Mouse (Mus musculus) liver, embryonic 14.5 days (tissue): ENCODE measurements around the gene Lysmd4. TPM values are rescaled to one million over a fixed set of nuclear protein-coding genes. Genes with fewer than 3 reads are reported as not detected.

Experiments used
- ATAC-seq: fragments of 200-750 bp; cut with Nextera tagmentation; 2 replicates; pipeline ENCODE4 v1.8.0; 2017; ENCODE audit warnings: moderate number of reproducible peaks, mild to moderate bottlenecking, moderate library complexity; ENCODE audit not compliant: insufficient read depth
- DNase-seq, 3 experiments: peaks; one replicate each; pipeline ENCODE4 v3.0.0-alpha.2; 2012 to 2013; ENCODE audit warnings: low read depth in 3 of 3, low spot score in 3 of 3
- H3K27ac ChIP-seq: fragments of 300-500 bp; sonication (generic); 2 replicates; pipeline ENCODE4 v1.5.1; 2014; ENCODE audit warnings: moderate library complexity, mild to moderate bottlenecking, control low read depth, inconsistent platforms
- H3K27me3 ChIP-seq: fragments of 300-500 bp; sonication (generic); 2 replicates; pipeline ENCODE4 v1.6.1; 2014; ENCODE audit warnings: mild to moderate bottlenecking, low read length, moderate library complexity; ENCODE audit not compliant: control insufficient read depth, insufficient read depth
- H3K36me3 ChIP-seq: fragments of 300-500 bp; sonication (generic); replicated peaks from 2 replicates; pipeline ENCODE4 v1.6.1; 2014; ENCODE audit warnings: low read depth; ENCODE audit not compliant: control insufficient read depth, insufficient read depth
- H3K4me1 ChIP-seq, 2 experiments: fragments of 200-500 bp in 1 of 2; fragments of 300-500 bp in 1 of 2; sonication (generic) in 1 of 2; replicated peaks; 2 replicates each; pipeline ENCODE4 v1.6.1; 2012 to 2014; ENCODE audit warnings: antibody characterized with exemption in 1 of 2, inconsistent platforms in 1 of 2, low read length in 1 of 2; ENCODE audit not compliant: control insufficient read depth in 2 of 2, insufficient read depth in 2 of 2
- H3K4me2 ChIP-seq: fragments of 300-500 bp; sonication (generic); 2 replicates; pipeline ENCODE4 v1.6.1; 2014; ENCODE audit warnings: low read depth, mild to moderate bottlenecking, control low read depth, moderate library complexity
- H3K4me3 ChIP-seq, 2 experiments: fragments of 200-500 bp in 1 of 2; fragments of 300-500 bp in 1 of 2; sonication (generic) in 1 of 2; 2 replicates each; pipeline ENCODE4 v1.5.1; 2012 to 2014; ENCODE audit warnings: low read depth in 2 of 2, low read length in 2 of 2, mild to moderate bottlenecking in 2 of 2, control low read depth in 1 of 2, inconsistent platforms in 1 of 2, moderate library complexity in 1 of 2; ENCODE audit not compliant: insufficient read depth in 1 of 2
- H3K9ac ChIP-seq: fragments of 300-500 bp; sonication (generic); replicated peaks from 2 replicates; pipeline ENCODE4 v1.6.1; 2014; ENCODE audit warnings: mild to moderate bottlenecking, control low read depth, moderate library complexity
- H3K9me3 ChIP-seq: fragments of 300-500 bp; sonication (generic); 2 replicates; pipeline ENCODE4 v1.6.1; 2016; ENCODE audit warnings: low read length, mixed read lengths; ENCODE audit not compliant: control insufficient read depth
- CTCF ChIP-seq: IDR thresholded peaks from 2 replicates; pipeline ENCODE4 v1.5.1; 2016; ENCODE audit warnings: antibody characterized with exemption, low read depth, control low read depth
- EP300 ChIP-seq: IDR thresholded peaks from 2 replicates; pipeline ENCODE4 v1.6.1; 2016; ENCODE audit warnings: antibody characterized with exemption, low read depth
- WGBS: fragments of 180-500 bp; shearing (Covaris S2); extraction: QIAGEN DNeasy Blood & Tissue Kit; methylation state at CpG from one replicate; pipeline ENCODE4 v1.1.7; 2014; ENCODE audit not compliant: insufficient replicate concordance; 5-methylcytosine and 5-hydroxymethylcytosine counted together
- polyA plus RNA-seq, 2 experiments: library from polyadenylated mRNA; depleted of rRNA in 1 of 2; stranded (reverse) in 1 of 2; unstranded in 1 of 2; fragments of >200 nt; fragmentation: Nextera tagmentation in 1 of 2; extraction: Ambion mirVana in 1 of 2; gene quantifications; 2 replicates each; pipeline versions ENCODE4 v1.2.1 to v1.2.3; 2012 to 2014

Lysmd4 gene
- polyA plus RNA-seq, 2 experiments, result 2.4 to 2.5 TPM

- no peaks in the 10 kb centered on the region for H3K4me1 ChIP-seq
- no peaks in the 10 kb centered on the region for H3K9me3 ChIP-seq
- WGBS, result 74% methylated on average over 3 of the region's 3 CpGs
- DNase-seq (no peak), ATAC-seq (no peak)
- no peak overlapping the region for H3K27ac ChIP-seq
- H3K9ac ChIP-seq, result no peak overlapping the region
- no peaks in the 10 kb centered on the region; the same call in none of the 2 replicates for H3K36me3 ChIP-seq
- H3K4me3 ChIP-seq, result no peak overlapping the region
- TF ChIP-seq CTCF, result no peak
- TF ChIP-seq EP300, result no peak
- H3K27me3 ChIP-seq, result no peaks in the 10 kb centered on the region
- H3K4me2 ChIP-seq, result no peak overlapping the region
These were observed 7.9 kb downstream of the Lysmd4 start for GRCm38 (mm10) chr7:67230221-67230620.

DNA sequence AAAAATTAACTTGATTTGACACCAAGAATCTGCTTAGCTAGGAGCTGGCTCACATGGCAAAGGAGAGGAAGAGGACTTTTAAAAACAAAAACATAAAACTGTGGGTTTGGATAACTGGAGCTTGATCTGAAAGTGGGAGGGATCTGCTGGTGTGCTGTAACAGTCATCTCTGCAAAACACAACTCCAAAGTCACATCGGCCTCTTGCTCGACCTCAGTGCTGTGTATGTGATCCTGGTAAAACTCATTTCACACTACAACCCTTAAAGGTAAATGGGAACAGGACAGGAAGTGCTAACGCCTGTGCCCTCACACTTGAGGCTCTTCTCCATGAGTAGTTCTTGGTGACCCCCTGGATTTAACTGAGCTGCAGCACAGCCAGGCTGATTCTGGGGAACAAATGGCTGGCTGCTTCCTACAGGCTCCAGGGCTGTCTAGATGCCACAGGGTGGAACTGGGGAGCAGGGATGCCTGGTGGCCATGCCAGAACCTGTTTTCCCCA lies 8.3 kb downstream of the Lysmd4 start:
- no peak for ATAC-seq
- H3K4me3 ChIP-seq, result no peak overlapping the region

DNA sequence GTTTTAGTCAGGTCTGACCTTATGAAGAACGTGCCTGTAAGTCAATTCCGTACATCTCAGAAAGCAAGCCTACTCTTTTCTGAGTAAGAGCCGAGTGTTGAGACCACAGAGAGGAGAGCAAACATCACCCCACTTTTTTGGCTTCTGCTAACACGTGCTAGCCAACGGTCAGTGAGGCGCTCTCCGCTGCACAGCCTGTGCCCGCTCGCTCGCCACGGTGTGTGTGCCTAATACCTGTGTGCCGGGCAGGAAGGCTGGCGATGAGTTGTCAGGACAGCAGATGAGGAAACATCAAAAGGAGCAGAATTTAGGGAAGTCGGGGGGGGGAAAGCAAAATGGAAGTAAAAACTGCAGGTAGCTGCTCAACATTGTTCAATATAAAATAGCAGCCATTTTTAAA lies 10.2 kb downstream of the Lysmd4 start:
- ATAC-seq, result no peak
- no peak overlapping the region for H3K4me3 ChIP-seq
- no peaks in the 10 kb centered on the region for H3K9me3 ChIP-seq
- H3K4me1 ChIP-seq, result no peaks in the 10 kb centered on the region
- no peak overlapping the region for H3K4me2 ChIP-seq
- TF ChIP-seq CTCF (no peak), EP300 (no peak)
- 83% methylated on average over 14 of the region's 14 CpGs for WGBS
- H3K36me3 ChIP-seq, result no peaks in the 10 kb centered on the region; the same call in none of the 2 replicates
- H3K27me3 ChIP-seq, result no peaks in the 10 kb centered on the region
- no peak overlapping the region for H3K9ac ChIP-seq
- no peak for DNase-seq
- H3K27ac ChIP-seq, result no peak overlapping the region

More for the DNA sequence above, 8.3 kb downstream of the Lysmd4 start:
- TF ChIP-seq EP300 (no peak), CTCF (no peak)
- Histone ChIP-seq H3K27me3 (no peaks in the 10 kb centered on the region), H3K4me1 (no peaks in the 10 kb centered on the region), H3K9me3 (no peaks in the 10 kb centered on the region), H3K36me3 (no peaks in the 10 kb centered on the region; the same call in none of the 2 replicates), H3K27ac (no peak overlapping the region), H3K9ac (no peak overlapping the region), H3K4me2 (no peak overlapping the region)
- DNase-seq, result no peak
- WGBS, result 67% methylated on average over 3 of the region's 3 CpGs

- 77% methylated on average over 8 of the region's 8 CpGs for WGBS
- Histone ChIP-seq H3K27ac (no peak overlapping the region), H3K4me2 (no peak overlapping the region), H3K4me3 (no peak overlapping the region), H3K27me3 (no peaks in the 10 kb centered on the region), H3K9me3 (no peaks in the 10 kb centered on the region), H3K4me1 (no peaks in the 10 kb centered on the region), H3K36me3 (peaks cover 2% of the 10 kb centered on the region), H3K9ac (no peak overlapping the region)
- TF ChIP-seq CTCF (no peak), EP300 (no peak)
- ATAC-seq, result no peak
- no peak for DNase-seq
These were observed 12.5 kb downstream of the Lysmd4 start for GRCm38 (mm10) chr7:67234797-67235196.

DNA sequence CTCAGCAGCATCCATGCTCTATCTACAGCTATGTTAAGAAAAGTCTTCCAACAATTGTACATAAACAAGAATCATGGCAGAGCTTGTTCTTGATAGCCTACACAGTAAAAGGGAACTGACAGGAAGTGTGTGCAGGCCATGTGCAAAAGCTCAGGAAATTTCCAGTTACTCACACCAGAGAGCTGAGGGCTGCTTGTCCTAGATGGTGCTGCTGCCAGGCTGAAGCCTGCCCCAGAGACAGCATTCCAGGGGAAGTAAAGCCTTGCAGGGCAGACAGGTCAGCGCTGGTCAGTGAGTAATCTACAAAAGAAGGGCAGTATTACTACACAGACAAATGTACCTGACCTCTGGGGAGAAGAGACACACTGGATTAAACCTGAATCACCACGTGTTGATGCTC lies 14.0 kb downstream of the Lysmd4 start:
- 68% methylated on average over 2 of the region's 2 CpGs for WGBS
- H3K27ac ChIP-seq, result no peak overlapping the region
- peaks cover 2% of the 10 kb centered on the region for H3K36me3 ChIP-seq
- H3K27me3 ChIP-seq, result no peaks in the 10 kb centered on the region
- TF ChIP-seq CTCF (no peak), EP300 (no peak)
- H3K4me2 ChIP-seq, result no peak overlapping the region
- H3K4me1 ChIP-seq, result no peaks in the 10 kb centered on the region
- H3K4me3 ChIP-seq, result no peak overlapping the region
- H3K9me3 ChIP-seq, result no peaks in the 10 kb centered on the region
- DNase-seq (no peak), ATAC-seq (no peak)
- H3K9ac ChIP-seq, result no peak overlapping the region
